Mouse (Mus musculus) lung, embryonic 14.5 days (tissue): ENCODE results near the gene Lhx5. TPM values are rescaled to one million over a fixed set of nuclear protein-coding genes. Genes with fewer than 3 reads are reported as not detected.

Experiments
- ATAC-seq: fragments of 200-750 bp; cut with Nextera tagmentation; 2 replicates; pipeline ENCODE4 v1.8.0; 2017; ENCODE audit warnings: mild to moderate bottlenecking, moderate TSS enrichment, moderate library complexity; ENCODE audit not compliant: insufficient read depth
- DNase-seq: peaks from one replicate; pipeline ENCODE4 v3.0.0-alpha.2; 2015
- H3K27ac ChIP-seq: fragments of 300-500 bp; sonication (generic); 2 replicates; pipeline ENCODE4 v1.5.1; 2014; ENCODE audit warnings: low read depth, mild to moderate bottlenecking, moderate library complexity
- H3K27me3 ChIP-seq: fragments of 300-500 bp; sonication (generic); 2 replicates; pipeline ENCODE4 v1.6.1; 2014; ENCODE audit warnings: low read length, control low read depth; ENCODE audit not compliant: insufficient read depth
- H3K36me3 ChIP-seq: fragments of 300-500 bp; sonication (generic); 2 replicates; pipeline ENCODE4 v1.6.1; 2014; ENCODE audit warnings: control low read depth; ENCODE audit not compliant: insufficient read depth
- H3K4me1 ChIP-seq: fragments of 300-500 bp; sonication (generic); 2 replicates; pipeline ENCODE4 v1.6.1; 2014; ENCODE audit warnings: antibody characterized with exemption, control low read depth; ENCODE audit not compliant: insufficient read depth
- H3K4me2 ChIP-seq: fragments of 300-500 bp; sonication (generic); 2 replicates; pipeline ENCODE4 v1.6.1; 2014; ENCODE audit warnings: mild to moderate bottlenecking
- H3K4me3 ChIP-seq: fragments of 300-500 bp; sonication (generic); 2 replicates; pipeline ENCODE4 v1.5.1; 2014; ENCODE audit warnings: low read depth, low read length
- H3K9ac ChIP-seq: fragments of 300-500 bp; sonication (generic); 2 replicates; pipeline ENCODE4 v1.6.1; 2014
- H3K9me3 ChIP-seq: fragments of 300-500 bp; sonication (generic); 2 replicates; pipeline ENCODE4 v1.6.1; 2016; ENCODE audit warnings: low read depth, low read length, control low read depth
- CTCF ChIP-seq: IDR thresholded peaks from 2 replicates; pipeline ENCODE4 v1.5.1; 2016; ENCODE audit warnings: antibody characterized with exemption, low read depth
- WGBS: fragments of 180-500 bp; shearing (Covaris S2); extraction: QIAGEN DNeasy Blood & Tissue Kit; methylation state at CpG from one replicate; pipeline ENCODE4 v1.1.7; 2014; 5-methylcytosine and 5-hydroxymethylcytosine counted together
- polyA plus RNA-seq: library from polyadenylated mRNA; unstranded; fragments of >200 nt; fragmentation: Nextera tagmentation; extraction: Ambion mirVana; gene quantifications from 2 replicates; pipeline ENCODE4 v1.2.1, GENCODE M21; 2014

The Lhx5 gene
- polyA plus RNA-seq, 1 experiment from 2014 or later, result not detected

- Histone ChIP-seq H3K9ac (no peak overlapping the region), H3K27me3 (peaks cover 91% of the 10 kb centered on the region), H3K4me1 (no peaks in the 10 kb centered on the region), H3K27ac (no peak overlapping the region), H3K4me3 (no peak overlapping the region), H3K9me3 (no peaks in the 10 kb centered on the region), H3K36me3 (no peaks in the 10 kb centered on the region), H3K4me2 (no peak overlapping the region)
- no peak for TF ChIP-seq CTCF
- ATAC-seq, result no peak
- 1% methylated on average over 17 of the region's 17 CpGs for WGBS
- DNase-seq, result no peak
Observed at GRCm38 (mm10) chr5:120437539-120437938, 6.0 kb downstream of the Lhx5 start.

- no peak for TF ChIP-seq CTCF
- H3K4me2 ChIP-seq, result no peak overlapping the region
- no peaks in the 10 kb centered on the region for H3K4me1 ChIP-seq
- H3K9me3 ChIP-seq, result no peaks in the 10 kb centered on the region
- peaks cover 88% of the 10 kb centered on the region for H3K27me3 ChIP-seq
- no peak overlapping the region; the same call in 1 of the 2 replicates for H3K4me3 ChIP-seq
- ATAC-seq (no peak), DNase-seq (no peak)
- H3K36me3 ChIP-seq, result no peaks in the 10 kb centered on the region
- no peak overlapping the region for H3K27ac ChIP-seq
- under 1% methylated on average over 33 of the region's 33 CpGs for WGBS
- no peak overlapping the region for H3K9ac ChIP-seq
Observed at GRCm38 (mm10) chr5:120437986-120438385, 6.5 kb downstream of the Lhx5 start.

GRCm38 (mm10) chr5:120438469-120438868 is 7.0 kb downstream of the Lhx5 start:
- no peak for ATAC-seq
- no peak overlapping the region for H3K4me2 ChIP-seq
- no peak overlapping the region for H3K9ac ChIP-seq
- no peak overlapping the region for H3K27ac ChIP-seq
- no peak for DNase-seq
- H3K4me3 ChIP-seq, result no peak overlapping the region
- no peak for TF ChIP-seq CTCF
- H3K9me3 ChIP-seq, result no peaks in the 10 kb centered on the region
- H3K4me1 ChIP-seq, result no peaks in the 10 kb centered on the region
- 1% methylated on average over 13 of the region's 13 CpGs for WGBS
- H3K27me3 ChIP-seq, result peaks cover 83% of the 10 kb centered on the region
- H3K36me3 ChIP-seq, result no peaks in the 10 kb centered on the region

GRCm38 (mm10) chr5:120438991-120439710 is 7.7 kb downstream of the Lhx5 start:
- ATAC-seq, result no peak
- Histone ChIP-seq H3K9me3 (no peaks in the 10 kb centered on the region), H3K4me2 (no peak overlapping the region), H3K4me3 (no peak overlapping the region), H3K9ac (no peak overlapping the region), H3K36me3 (no peaks in the 10 kb centered on the region), H3K27me3 (peaks cover 77% of the 10 kb centered on the region), H3K27ac (no peak overlapping the region), H3K4me1 (no peaks in the 10 kb centered on the region)
- under 1% methylated on average over 27 of the region's 27 CpGs for WGBS
- DNase-seq, result no peak
- no peak for TF ChIP-seq CTCF

GRCm38 (mm10) chr5:120439887-120440670 is 8.6 kb downstream of the Lhx5 start:
- DNase-seq, result peak; percentile 19
- no peak for TF ChIP-seq CTCF
- Histone ChIP-seq H3K36me3 (no peaks in the 10 kb centered on the region), H3K9me3 (no peaks in the 10 kb centered on the region), H3K4me2 (peak overlapping the region; percentile 47), H3K27ac (no peak overlapping the region), H3K4me1 (no peaks in the 10 kb centered on the region), H3K27me3 (peaks cover 67% of the 10 kb centered on the region), H3K4me3 (peak overlapping the region; percentile 24), H3K9ac (no peak overlapping the region)
- WGBS, result under 1% methylated on average over 61 of the region's 61 CpGs
- ATAC-seq, result no peak

GRCm38 (mm10) chr5:120440733-120441132 is 9.2 kb downstream of the Lhx5 start:
- Histone ChIP-seq H3K27me3 (peaks cover 61% of the 10 kb centered on the region), H3K4me3 (peak overlapping the region; percentile 24; the same call in 1 of the 2 replicates), H3K36me3 (no peaks in the 10 kb centered on the region), H3K4me1 (no peaks in the 10 kb centered on the region), H3K9me3 (no peaks in the 10 kb centered on the region), H3K4me2 (peak overlapping the region; percentile 47), H3K9ac (no peak overlapping the region), H3K27ac (no peak overlapping the region)
- peak; percentile 93 for DNase-seq
- WGBS, result 4% methylated on average over 14 of the region's 14 CpGs
- TF ChIP-seq CTCF, result peak; percentile 87
- ATAC-seq, result peak; percentile 57

- H3K27ac ChIP-seq, result no peak overlapping the region
- no peaks in the 10 kb centered on the region for H3K9me3 ChIP-seq
- H3K36me3 ChIP-seq, result no peaks in the 10 kb centered on the region
- H3K4me3 ChIP-seq, result no peak overlapping the region
- WGBS, result 28% methylated on average over 13 of the region's 13 CpGs
- no peak for TF ChIP-seq CTCF
- no peak overlapping the region for H3K9ac ChIP-seq
- no peak overlapping the region for H3K4me2 ChIP-seq
- ATAC-seq (no peak), DNase-seq (no peak)
- H3K4me1 ChIP-seq, result no peaks in the 10 kb centered on the region
- peaks cover 12% of the 10 kb centered on the region; the same call in 1 of the 2 replicates for H3K27me3 ChIP-seq
Observed at GRCm38 (mm10) chr5:120447305-120447704, 15.8 kb downstream of the Lhx5 start.
